Mouse (Mus musculus): ENCODE results near the gene Stx8.

The Stx8 gene

DNA sequence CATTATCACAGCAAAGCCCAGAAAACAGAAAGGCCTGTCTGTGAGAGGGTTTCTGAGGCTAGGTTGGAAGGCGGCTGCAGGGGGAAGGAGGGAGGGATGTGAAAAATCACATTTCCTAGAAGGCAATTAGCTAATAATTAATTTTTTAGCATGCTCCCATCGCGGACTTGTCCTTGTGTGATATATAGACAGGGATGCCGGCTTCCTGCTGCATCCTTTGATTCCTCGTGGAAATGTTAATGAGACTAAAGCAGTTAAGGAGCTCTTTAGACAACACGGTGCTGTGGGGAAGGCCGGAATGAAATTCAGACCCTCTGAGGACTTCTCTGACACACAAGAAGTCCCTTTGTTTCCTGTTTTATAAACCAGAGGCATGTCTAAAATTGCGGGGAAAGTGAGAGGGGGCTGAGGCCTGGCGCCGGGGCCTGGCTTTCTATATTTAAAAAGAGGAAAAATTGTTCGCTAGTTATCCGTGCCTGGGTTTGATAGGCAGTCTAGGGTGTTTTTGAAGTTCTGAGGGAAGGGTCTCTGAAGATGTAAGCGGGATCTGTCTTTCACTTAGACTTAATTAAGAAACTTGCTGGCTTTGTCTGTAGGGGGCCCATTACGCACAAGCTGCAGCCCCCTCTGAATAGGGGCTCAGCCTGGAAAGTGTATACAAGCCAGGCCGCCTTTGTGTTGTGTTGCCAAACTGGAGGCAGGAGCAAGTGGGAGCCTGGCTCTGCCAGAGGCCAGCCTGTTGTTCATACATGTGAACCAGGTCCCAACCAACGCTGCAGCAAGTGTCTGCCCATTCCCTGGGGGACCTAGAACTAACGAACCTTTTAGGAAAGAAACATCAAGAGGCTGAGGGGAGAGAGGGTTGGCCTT lies 179.8 kb downstream of the Stx8 start:
- no peak for DNase-seq (ENCODE audit: low spot score)

- no peak for DNase-seq (ENCODE audit: low spot score)
These were observed 180.5 kb downstream of the Stx8 start for GRCm38 (mm10) chr11:68146456-68146851.

DNA sequence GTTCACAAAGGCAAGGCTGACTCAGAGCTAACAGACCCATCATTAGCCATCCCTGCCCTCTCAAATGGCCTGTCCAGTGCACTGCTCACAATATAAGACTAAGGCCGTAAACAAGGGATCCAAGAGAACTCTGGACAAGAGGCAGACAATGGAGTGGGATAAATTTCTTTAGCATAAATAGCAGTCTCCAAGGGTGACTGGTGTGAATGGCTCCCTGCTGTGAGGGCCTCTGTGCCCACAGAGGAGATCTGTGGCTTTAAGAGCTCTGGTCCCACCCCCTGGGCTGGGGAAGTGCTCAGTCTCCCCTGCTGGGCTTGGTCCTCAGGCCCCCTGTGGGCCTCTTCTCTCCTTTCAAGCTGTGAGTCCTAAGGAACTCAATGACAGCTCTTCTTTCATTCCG lies 184.9 kb downstream of the Stx8 start:
- no peak for DNase-seq (ENCODE audit: low spot score)

DNA sequence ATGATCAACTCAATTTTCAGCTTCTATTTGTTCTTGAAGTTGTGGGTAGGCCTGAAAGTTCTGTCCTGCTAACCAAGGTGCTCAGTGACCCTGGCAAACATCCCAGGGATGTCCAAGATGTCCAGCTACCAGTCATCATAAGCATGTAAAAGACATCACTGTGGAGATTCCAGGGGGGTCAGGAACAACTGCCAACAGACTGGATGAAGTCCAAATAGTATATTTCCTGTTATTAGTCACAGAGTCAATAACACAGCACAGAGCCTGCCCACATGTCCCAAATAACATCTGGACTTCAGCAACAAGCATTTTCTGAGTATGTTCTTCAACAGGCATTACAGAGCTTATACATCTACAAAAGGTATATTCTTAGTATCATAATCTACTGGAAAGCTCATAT lies 189.8 kb downstream of the Stx8 start:
- DNase-seq (ENCODE audit: low spot score), result no peak

- DNase-seq (ENCODE audit: low spot score), result no peak
These were observed 192.2 kb downstream of the Stx8 start for GRCm38 (mm10) chr11:68158166-68158565.

DNA sequence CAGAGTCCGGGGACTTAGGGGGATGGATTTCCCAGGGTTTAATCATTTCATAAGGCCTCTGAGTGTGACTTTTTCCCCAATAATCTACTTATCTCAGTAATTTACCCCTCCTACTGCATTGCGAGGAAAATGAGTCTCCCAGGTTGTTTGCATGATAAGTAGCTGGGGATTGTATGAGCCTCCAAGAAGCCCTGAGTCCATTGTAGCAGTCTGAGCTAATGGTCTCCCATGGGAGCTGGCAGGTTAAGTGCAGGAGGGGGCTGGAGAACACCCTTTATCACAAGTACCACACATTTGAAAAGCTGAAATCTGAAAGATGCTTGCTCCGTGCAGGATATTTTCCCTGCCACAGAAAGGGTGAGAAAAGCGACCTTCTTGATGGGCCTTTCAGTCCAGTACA lies 193.9 kb downstream of the Stx8 start:
- DNase-seq (ENCODE audit: low spot score), result no peak

GRCm38 (mm10) chr11:68164408-68164807 lies 198.4 kb downstream of the Stx8 start:
- no peak for DNase-seq (ENCODE audit: low spot score)

DNA sequence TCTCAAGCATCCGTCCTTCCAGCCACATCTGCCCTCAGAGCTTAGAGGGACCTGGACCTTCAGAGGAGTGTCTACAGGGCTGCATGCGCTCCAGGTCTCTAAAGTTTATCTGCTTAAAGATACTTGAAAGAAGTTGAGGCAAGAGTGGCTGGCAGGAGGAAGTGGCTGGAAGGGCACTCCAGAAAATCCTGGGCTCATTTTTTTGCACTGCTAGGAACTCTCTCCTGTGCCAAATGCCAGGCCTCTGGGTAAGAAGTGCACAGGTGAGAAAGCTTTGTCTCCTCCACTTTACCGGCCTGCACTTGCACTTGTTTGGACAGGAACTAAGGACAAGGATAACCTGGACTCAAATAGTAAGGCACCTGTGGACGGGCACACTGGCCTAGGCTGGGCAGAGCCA lies 202.4 kb downstream of the Stx8 start:
- DNase-seq (ENCODE audit: low spot score), result no peak

DNA sequence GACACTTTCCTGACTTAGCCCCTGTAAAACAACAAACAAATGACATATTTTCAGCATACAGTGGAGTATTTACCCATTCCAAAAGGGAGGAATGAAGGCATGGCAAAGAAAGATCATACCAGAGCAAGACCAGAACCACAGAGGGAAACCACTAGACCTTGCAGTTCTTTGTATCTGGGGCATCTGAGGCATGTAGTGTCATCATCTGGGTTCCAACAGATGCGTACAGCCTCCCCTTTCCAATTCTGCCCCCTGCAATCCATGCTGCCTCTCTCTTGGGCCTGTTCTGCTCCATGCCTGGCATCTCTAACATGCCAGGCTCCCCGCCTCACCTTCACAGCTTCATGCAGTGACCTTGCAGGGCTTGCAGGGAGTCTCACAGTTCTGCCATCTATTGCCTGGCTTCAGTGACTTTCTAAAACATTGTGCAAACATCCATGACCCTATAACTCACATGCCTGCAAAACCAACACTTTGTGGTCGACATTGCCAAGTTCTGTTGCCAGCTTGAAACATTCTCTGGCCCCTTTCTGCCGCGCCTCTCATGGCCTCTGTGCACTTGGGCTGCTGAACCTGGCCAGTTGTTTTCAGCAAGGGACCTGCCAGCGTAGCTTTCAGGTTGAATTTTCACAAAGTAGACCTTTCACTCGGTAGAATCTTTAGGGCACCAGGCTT lies 206.1 kb downstream of the Stx8 start:
- DNase-seq (ENCODE audit: low spot score), result no peak

- no peak for DNase-seq (ENCODE audit: low spot score)
These were observed 206.7 kb downstream of the Stx8 start for GRCm38 (mm10) chr11:68172648-68173045.

DNA sequence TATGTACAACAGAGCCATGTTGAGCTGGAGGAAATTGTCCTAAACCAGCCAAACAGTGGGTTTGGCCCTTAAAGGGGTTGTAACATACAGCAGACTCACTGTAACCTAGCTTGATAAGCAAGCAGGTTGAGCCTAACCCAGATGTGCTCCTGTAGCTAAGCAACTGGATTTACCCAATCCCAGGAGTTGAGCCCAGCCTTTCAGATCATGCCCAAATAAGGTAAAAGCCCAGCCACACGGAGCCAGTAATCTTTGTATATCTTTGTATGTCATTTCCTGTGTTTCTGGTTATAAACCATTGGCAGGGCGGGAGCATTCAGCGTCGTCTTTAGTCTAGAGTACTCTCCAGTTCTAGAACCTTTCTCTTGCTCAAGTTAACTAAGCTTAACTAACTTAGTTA lies 210.6 kb downstream of the Stx8 start:
- no peak for DNase-seq (ENCODE audit: low spot score)

DNA sequence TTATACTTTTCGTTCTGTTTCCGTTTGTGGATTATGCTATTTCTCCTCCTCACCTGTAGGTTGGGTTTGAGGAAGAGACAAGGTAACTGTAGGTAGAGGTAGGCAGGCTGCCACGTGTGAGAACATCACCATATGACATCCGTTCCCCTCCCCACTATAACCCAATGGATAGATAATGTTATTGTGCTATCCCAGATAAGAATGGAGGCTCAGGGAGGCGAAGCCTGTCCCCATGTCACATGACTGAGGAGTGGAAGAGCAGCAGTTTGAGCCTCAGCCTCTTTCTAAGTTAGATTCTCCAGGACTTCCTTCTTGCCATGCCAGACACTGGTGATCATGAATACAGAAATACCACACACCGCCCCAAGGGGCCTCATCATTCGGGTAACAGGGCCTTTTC lies 211.4 kb downstream of the Stx8 start:
- no peak for DNase-seq (ENCODE audit: low spot score)

GRCm38 (mm10) chr11:68185647-68186046 lies 219.7 kb downstream of the Stx8 start:
- DNase-seq (ENCODE audit: low spot score), result no peak

- DNase-seq (ENCODE audit: low spot score), result no peak
These were observed 221.2 kb downstream of the Stx8 start for GRCm38 (mm10) chr11:68187242-68187641.

GRCm38 (mm10) chr11:68188695-68189201 lies 222.8 kb downstream of the Stx8 start:
- no peak for DNase-seq (ENCODE audit: low spot score)

GRCm38 (mm10) chr11:68190849-68191248 lies 224.9 kb downstream of the Stx8 start:
- no peak for DNase-seq (ENCODE audit: low spot score)

GRCm38 (mm10) chr11:68195168-68195567 lies 229.2 kb downstream of the Stx8 start:
- no peak for DNase-seq (ENCODE audit: low spot score)

- no peak for DNase-seq (ENCODE audit: low spot score)
These were observed 229.7 kb downstream of the Stx8 start for GRCm38 (mm10) chr11:68195693-68196176.

- DNase-seq (ENCODE audit: low spot score), result no peak
These were observed 230.6 kb downstream of the Stx8 start for GRCm38 (mm10) chr11:68196566-68196965.

- DNase-seq (ENCODE audit: low spot score), result no peak
These were observed 231.5 kb downstream of the Stx8 start for GRCm38 (mm10) chr11:68197471-68197870.

DNA sequence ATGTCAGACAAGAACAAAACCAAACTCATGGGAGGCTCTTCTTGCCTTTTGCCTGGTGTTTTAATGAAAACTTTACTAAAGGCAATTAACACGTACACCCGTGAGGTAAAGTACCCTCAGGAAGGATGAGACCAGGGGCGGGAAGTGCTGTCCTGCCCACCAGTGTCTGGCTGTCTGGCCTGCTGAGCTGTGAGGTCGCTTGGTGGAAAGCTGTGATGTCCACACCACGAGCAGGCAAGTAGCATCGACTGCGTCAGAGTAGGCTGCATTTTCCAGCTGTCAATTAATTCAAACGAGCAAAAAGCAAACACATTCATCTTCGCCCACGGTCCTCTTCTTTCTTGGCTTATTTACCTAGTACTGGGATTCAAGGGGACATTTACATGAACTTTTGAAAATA lies 232.7 kb downstream of the Stx8 start:
- DNase-seq (ENCODE audit: low spot score), result no peak

DNA sequence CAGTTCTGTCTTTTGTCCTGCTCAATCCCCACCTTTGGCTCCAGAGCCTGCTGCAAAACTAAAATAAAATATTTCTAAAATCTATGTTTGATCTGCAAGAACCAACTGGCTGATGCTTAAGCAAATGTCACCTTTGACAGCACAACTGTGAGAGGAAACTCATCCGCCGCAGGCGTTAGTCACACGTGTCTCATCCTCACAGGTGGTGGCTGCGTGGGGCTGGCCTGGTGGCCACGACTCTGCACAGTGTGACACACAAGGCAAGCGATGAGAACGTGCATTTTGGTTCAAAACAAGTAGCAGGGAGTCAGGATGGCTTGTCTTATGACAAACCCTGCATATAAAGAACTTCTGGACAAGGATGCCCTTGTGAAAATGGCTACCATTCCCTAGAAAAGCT lies 233.1 kb downstream of the Stx8 start:
- DNase-seq (ENCODE audit: low spot score), result no peak

- no peak for DNase-seq (ENCODE audit: low spot score)
These were observed 233.9 kb downstream of the Stx8 start for GRCm38 (mm10) chr11:68199801-68200423.
